Mouse (Mus musculus): ENCODE measurements around the gene Dppa3. TPM values are rescaled to one million over a fixed set of nuclear protein-coding genes. Genes with fewer than 3 reads are reported as not detected.

Gene Dppa3
- total RNA-seq (2023) = not detected in 2 replicates

DNA sequence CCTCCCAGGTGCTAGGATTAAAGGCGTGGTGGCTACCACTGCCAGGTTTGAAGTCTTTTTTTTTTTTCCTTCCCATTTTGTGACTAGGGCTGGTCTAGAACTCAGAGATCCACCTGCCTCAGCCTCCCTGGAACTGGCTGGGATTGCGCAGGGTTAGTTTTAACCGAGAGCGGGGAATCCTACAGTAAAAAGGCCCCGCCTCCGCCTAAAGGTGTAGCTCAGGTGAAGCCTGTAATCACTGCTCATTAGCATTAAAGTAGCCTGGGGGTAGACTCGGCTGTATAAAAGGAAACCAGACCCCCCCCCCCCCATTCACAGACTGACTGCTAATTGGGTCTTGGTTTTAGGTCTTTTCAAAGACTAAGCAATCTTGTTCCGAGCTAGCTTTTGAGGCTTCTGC lies at the start of gene Dppa3:
Dppa3 (plus strand) TSS at position 301 of the 400 bp plus-strand sequence.

DNA sequence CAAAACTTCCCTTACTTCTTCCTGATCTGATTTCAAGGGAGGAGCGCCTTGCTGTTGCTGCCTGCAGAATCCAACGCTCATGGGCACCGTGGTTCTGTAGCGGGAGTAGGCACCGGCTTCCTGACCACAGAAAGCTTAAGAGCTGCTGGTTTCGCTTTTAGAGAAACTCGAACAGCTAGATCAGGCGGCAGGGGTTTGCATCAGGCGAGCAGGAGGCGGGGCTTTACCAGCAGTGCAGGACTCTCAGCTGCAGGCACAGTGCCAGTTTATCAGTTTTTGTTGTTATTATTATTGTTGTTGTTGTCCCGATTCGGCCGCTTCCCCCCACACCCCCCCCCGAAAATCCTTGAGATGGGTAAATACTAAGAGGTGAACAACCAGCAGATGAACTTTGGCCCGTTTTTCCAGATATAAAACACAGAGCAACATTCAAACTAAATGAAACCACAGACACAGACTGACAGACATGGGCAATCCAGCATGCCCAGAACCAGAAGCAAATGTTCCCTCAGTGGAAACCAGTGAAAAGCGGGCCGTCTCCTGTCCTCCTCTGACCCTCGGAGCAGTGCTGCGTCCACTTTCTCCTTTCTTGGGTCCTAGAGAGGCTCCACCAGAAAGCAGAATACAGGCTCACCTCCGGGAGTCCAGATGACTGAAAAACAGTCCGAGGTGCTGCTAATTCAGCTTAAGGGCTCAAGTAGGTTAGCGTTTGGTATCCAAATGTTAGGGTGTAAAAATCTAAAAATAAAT lies 23.8 kb upstream of the Dppa3 start, which contains the start of gene Apobec1:
Apobec1 (minus strand) TSS at position 203 of the 750 bp plus-strand sequence.

GRCm38 (mm10) chr6:122609771-122610170 lies 16.4 kb upstream of the Dppa3 start, which contains the start of gene Gdf3:
TSS of gene Gdf3 (minus strand) at chr6:122610087.

Other genes with a start within 250 kb of the Dppa3 start
- not detected in 2 replicates for gene Rimklb, start 127.6 kb upstream of the Dppa3 start, total RNA-seq (2023)
- not detected in 2 replicates for gene Mfap5, start 120.6 kb upstream of the Dppa3 start, total RNA-seq (2023)
- not detected in 2 replicates for gene Aicda, start 72.6 kb upstream of the Dppa3 start, total RNA-seq (2023)
- 68.6 and 84.2 TPM in 2 replicates for gene Apobec1, start 24.0 kb upstream of the Dppa3 start, total RNA-seq (2023)
- not detected in 2 replicates for gene Gdf3, start 16.3 kb upstream of the Dppa3 start, total RNA-seq (2023)
- gene Nanog, start 81.1 kb downstream of the Dppa3 start, total RNA-seq (2023) = not detected in 2 replicates
- gene Slc2a3, start 175.2 kb downstream of the Dppa3 start, total RNA-seq (2023) = 658 and 692 TPM in 2 replicates
- 33.0 and 36.7 TPM in 2 replicates for gene Foxj2, start 193.5 kb downstream of the Dppa3 start, total RNA-seq (2023)
- 0.22 and 0.23 TPM in 2 replicates for gene C3ar1, start 229.8 kb downstream of the Dppa3 start, total RNA-seq (2023)
- gene Necap1, start 248.1 kb downstream of the Dppa3 start, total RNA-seq (2023) = 74.1 and 94.6 TPM in 2 replicates

All from neutrophil, adult 65 days (primary cell).